17 mouse cellular contexts compared by ENCODE assay signal in genomic region chr9:66332393-66332792, GRCm38 (mm10).
"Had no signal": no experiment of that assay in that cellular context is flagged by ENCODE, and none has a peak within 500 bp of the region (broad histone marks: within the 10 kb centered on the region; RNA-seq: fewer than 3 reads in every experiment).

No protein-coding gene starts in this region.

- H3K9ac ChIP-seq: neural tube, embryonic 12.5 days; neural tube, embryonic 13.5 days; neural tube, embryonic 15.5 days; stomach, embryonic 15.5 days had no signal

- H3K9me3 ChIP-seq: neural tube, embryonic 12.5 days; neural tube, embryonic 13.5 days; neural tube, embryonic 15.5 days; stomach, embryonic 15.5 days had no signal

- H3K27me3 ChIP-seq: neural tube, embryonic 12.5 days; neural tube, embryonic 13.5 days; neural tube, embryonic 15.5 days; stomach, embryonic 15.5 days had no signal

- H3K36me3 ChIP-seq: neural tube, embryonic 12.5 days; neural tube, embryonic 13.5 days; neural tube, embryonic 15.5 days; stomach, embryonic 15.5 days had no signal

- H3K4me3 ChIP-seq: neural tube, embryonic 12.5 days; neural tube, embryonic 13.5 days; neural tube, embryonic 15.5 days; stomach, embryonic 15.5 days had no signal

- H3K4me1 ChIP-seq: neural tube, embryonic 12.5 days; neural tube, embryonic 13.5 days; neural tube, embryonic 15.5 days; stomach, embryonic 15.5 days had no signal

- H3K4me2 ChIP-seq: neural tube, embryonic 12.5 days; neural tube, embryonic 13.5 days; neural tube, embryonic 15.5 days; stomach, embryonic 15.5 days had no signal

- H3K27ac ChIP-seq: neural tube, embryonic 12.5 days; neural tube, embryonic 13.5 days; neural tube, embryonic 15.5 days; stomach, embryonic 15.5 days; stomach, postnatal 0 days had no signal

- DNase-seq: retina, postnatal 1 day; right cerebral cortex, adult 18-20 months; right cerebral cortex, postnatal 14 days; right cerebral cortex, postnatal 25 days; right cerebral cortex, postnatal 4 days; spleen, adult 18-20 months; thymus, adult 18-20 months; thymus, adult 2 months; thymus, postnatal 14 days; thymus, postnatal 25 days; thymus, postnatal 36 days; thymus, postnatal 4 days had no signal
